Mouse (Mus musculus) neural tube, embryonic 14.5 days (tissue): ENCODE data around the gene Tlr3. TPM values are rescaled to one million over a fixed set of nuclear protein-coding genes. Genes with fewer than 3 reads are reported as not detected.

ENCODE experiments used
- ATAC-seq: fragments of 200-750 bp; cut with Nextera tagmentation; 2 replicates; pipeline ENCODE4 v1.8.0; 2017; ENCODE audit warnings: low read depth, mild to moderate bottlenecking, moderate TSS enrichment, moderate library complexity
- H3K27ac ChIP-seq: fragments of 300-500 bp; sonication (generic); 2 replicates; pipeline ENCODE4 v1.5.1; 2014; ENCODE audit warnings: low read depth, mild to moderate bottlenecking, control low read depth, low read length, moderate library complexity, mixed read lengths
- H3K27me3 ChIP-seq: fragments of 300-500 bp; sonication (generic); 2 replicates; pipeline ENCODE4 v1.6.1; 2014; ENCODE audit warnings: low read length; ENCODE audit not compliant: control insufficient read depth, insufficient read depth
- H3K36me3 ChIP-seq: fragments of 300-500 bp; sonication (generic); 2 replicates; pipeline ENCODE4 v1.6.1; 2014; ENCODE audit warnings: low read length, mixed read lengths; ENCODE audit not compliant: control insufficient read depth, insufficient read depth
- H3K4me1 ChIP-seq: fragments of 300-500 bp; sonication (generic); 2 replicates; pipeline ENCODE4 v1.6.1; 2014; ENCODE audit warnings: low read length; ENCODE audit not compliant: control insufficient read depth, insufficient read depth
- H3K4me2 ChIP-seq: fragments of 300-500 bp; sonication (generic); 2 replicates; pipeline ENCODE4 v1.6.1; 2014; ENCODE audit warnings: mild to moderate bottlenecking, low read depth, low read length, control low read depth
- H3K4me3 ChIP-seq: fragments of 300-500 bp; sonication (generic); 2 replicates; pipeline ENCODE4 v1.5.1; 2014; ENCODE audit warnings: low read depth, low read length, control low read depth, mixed read lengths
- H3K9ac ChIP-seq: fragments of 300-500 bp; sonication (generic); replicated peaks from 2 replicates; pipeline ENCODE4 v1.6.1; 2014; ENCODE audit warnings: low read depth, mild to moderate bottlenecking, control low read depth, low read length, mixed read lengths
- H3K9me3 ChIP-seq: fragments of 300-500 bp; sonication (generic); 2 replicates; pipeline ENCODE4 v1.6.1; 2016; ENCODE audit warnings: low read length; ENCODE audit not compliant: control insufficient read depth
- WGBS: fragments of 180-500 bp; shearing (Covaris S2); extraction: QIAGEN DNeasy Blood & Tissue Kit; methylation state at CpG from one replicate; pipeline ENCODE4 v1.1.7; 2014; 5-methylcytosine and 5-hydroxymethylcytosine counted together
- polyA plus RNA-seq: library from polyadenylated mRNA; unstranded; fragments of >200 nt; fragmentation: Nextera tagmentation; extraction: Ambion mirVana; gene quantifications from 2 replicates; pipeline ENCODE4 v1.2.1, GENCODE M21; 2014

Tlr3 gene
- polyA plus RNA-seq: 0.75 and 0.89 TPM in 2 replicates

DNA sequence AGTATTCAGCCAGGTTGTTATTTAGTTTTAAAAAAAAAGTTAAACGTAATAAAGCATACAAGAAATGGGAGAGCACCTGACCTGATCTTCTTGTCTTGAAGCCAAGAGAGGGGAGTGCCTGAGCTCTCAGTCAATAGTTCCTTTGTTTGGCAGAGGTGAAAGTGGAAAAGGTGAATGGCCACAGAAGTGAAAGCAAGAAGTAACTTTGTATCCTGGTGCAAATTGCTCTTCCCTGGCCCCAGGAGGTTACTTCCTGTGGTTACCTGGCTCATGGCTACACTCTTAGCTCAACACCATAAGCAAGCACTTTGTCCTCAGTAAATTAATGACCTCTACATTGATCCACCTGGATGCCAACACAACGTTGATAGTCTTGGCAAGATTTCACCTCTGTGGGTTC, at the start of gene Tlr3:
Gene Tlr3, minus strand, starts transcription at position 199 of the 400 bp plus-strand sequence.
- no peak within 1 kb of the TSS for H3K27ac ChIP-seq
- H3K36me3 ChIP-seq: no peaks in the 10 kb centered on the region
- H3K27me3 ChIP-seq: no peaks in the 10 kb centered on the region
- H3K9me3 ChIP-seq: no peaks in the 10 kb centered on the region
- no peak for ATAC-seq
- H3K4me1 ChIP-seq: no peaks in the 10 kb centered on the region
- peak within 1 kb of the TSS; percentile 26; the same call in 1 of the 2 replicates for H3K4me3 ChIP-seq
- H3K9ac ChIP-seq: no peak within 1 kb of the TSS
- WGBS: 79% methylated on average over 2 of the region's 2 CpGs
- peak within 1 kb of the TSS; percentile 46 for H3K4me2 ChIP-seq

- Histone ChIP-seq H3K9ac (no peak overlapping the region), H3K4me2 (no peak overlapping the region), H3K27ac (no peak overlapping the region), H3K36me3 (no peaks in the 10 kb centered on the region), H3K9me3 (no peaks in the 10 kb centered on the region), H3K4me3 (no peak overlapping the region), H3K4me1 (no peaks in the 10 kb centered on the region), H3K27me3 (no peaks in the 10 kb centered on the region)
- ATAC-seq: no peak
Observed at GRCm38 (mm10) chr8:45457874-45458273, 47.0 kb upstream of the Tlr3 start.

DNA sequence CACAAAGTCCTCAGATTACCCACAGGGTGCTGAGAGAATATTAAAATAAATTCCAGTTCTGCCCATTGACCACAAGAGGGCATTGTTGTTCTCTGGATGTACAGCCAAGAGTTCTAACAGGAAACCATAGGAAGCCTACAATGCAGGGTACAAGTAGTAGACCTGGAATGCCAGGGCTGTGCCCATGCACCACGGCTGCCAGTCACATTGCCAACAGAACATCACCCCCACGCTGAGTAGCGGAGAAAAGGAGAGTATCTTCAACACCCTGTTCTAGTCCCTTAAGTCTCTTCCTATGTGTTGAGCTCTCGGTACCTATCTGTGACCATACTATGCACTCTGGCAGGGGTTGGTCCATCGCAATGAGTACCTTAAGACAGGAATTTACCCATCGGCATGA, 43.5 kb upstream of the Tlr3 start:
- Histone ChIP-seq H3K36me3 (no peaks in the 10 kb centered on the region), H3K27ac (no peak overlapping the region), H3K4me3 (no peak overlapping the region), H3K4me1 (no peaks in the 10 kb centered on the region), H3K4me2 (no peak overlapping the region), H3K9ac (no peak overlapping the region), H3K9me3 (no peaks in the 10 kb centered on the region), H3K27me3 (no peaks in the 10 kb centered on the region)
- 71% methylated on average over 6 of the region's 6 CpGs for WGBS
- peak; percentile 91 for ATAC-seq

GRCm38 (mm10) chr8:45452115-45452514, 41.2 kb upstream of the Tlr3 start:
- ATAC-seq: no peak
- no peak overlapping the region for H3K4me3 ChIP-seq
- no peaks in the 10 kb centered on the region for H3K27me3 ChIP-seq
- H3K9me3 ChIP-seq: no peaks in the 10 kb centered on the region
- 87% methylated on average over 3 of the region's 3 CpGs for WGBS
- H3K36me3 ChIP-seq: no peaks in the 10 kb centered on the region
- H3K4me2 ChIP-seq: no peak overlapping the region
- H3K4me1 ChIP-seq: no peaks in the 10 kb centered on the region
- H3K27ac ChIP-seq: no peak overlapping the region
- no peak overlapping the region for H3K9ac ChIP-seq

- Histone ChIP-seq H3K4me1 (no peaks in the 10 kb centered on the region), H3K4me2 (no peak overlapping the region), H3K27ac (no peak overlapping the region), H3K9me3 (no peaks in the 10 kb centered on the region), H3K4me3 (no peak overlapping the region), H3K36me3 (no peaks in the 10 kb centered on the region), H3K27me3 (no peaks in the 10 kb centered on the region), H3K9ac (no peak overlapping the region)
- ATAC-seq: no peak
- WGBS: 86% methylated on average over 3 of the region's 3 CpGs
Observed at GRCm38 (mm10) chr8:45448842-45449241, 38.0 kb upstream of the Tlr3 start.

GRCm38 (mm10) chr8:45448257-45448656, 37.4 kb upstream of the Tlr3 start:
- Histone ChIP-seq H3K4me1 (no peaks in the 10 kb centered on the region), H3K36me3 (no peaks in the 10 kb centered on the region), H3K4me3 (no peak overlapping the region), H3K9ac (no peak overlapping the region), H3K9me3 (no peaks in the 10 kb centered on the region), H3K27ac (no peak overlapping the region), H3K4me2 (no peak overlapping the region), H3K27me3 (no peaks in the 10 kb centered on the region)
- ATAC-seq: no peak; the same call in 1 of the 2 replicates
- WGBS: 52% methylated on average over 1 of the region's 1 CpGs

GRCm38 (mm10) chr8:45438899-45439535, 28.1 kb upstream of the Tlr3 start:
- Histone ChIP-seq H3K4me2 (peak overlapping the region; percentile 26; the same call in 1 of the 2 replicates), H3K9ac (no peak overlapping the region)
- WGBS: 6% methylated on average over 5 of the region's 5 CpGs

DNA sequence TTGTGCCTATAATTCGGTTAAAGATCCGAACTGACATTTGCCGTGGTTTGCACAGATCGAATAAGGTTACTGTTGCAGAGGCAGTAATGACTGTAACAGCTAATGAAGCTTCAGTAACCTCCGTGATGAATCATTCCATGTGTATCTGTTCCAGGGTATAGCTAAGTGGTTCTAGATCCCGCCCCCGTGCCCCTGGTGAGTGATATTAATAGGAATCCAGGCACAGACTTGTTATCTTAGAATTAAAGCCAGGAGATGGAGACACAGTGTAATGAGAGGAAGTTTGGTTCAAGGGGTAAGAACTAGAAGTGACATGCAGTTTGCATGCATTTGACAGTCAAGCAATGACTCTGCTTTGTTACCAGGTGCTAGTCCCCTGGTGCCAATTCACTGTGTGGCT, 9.3 kb upstream of the Tlr3 start:
- no peaks in the 10 kb centered on the region for H3K9me3 ChIP-seq
- H3K4me2 ChIP-seq: no peak overlapping the region
- H3K36me3 ChIP-seq: no peaks in the 10 kb centered on the region
- no peak for ATAC-seq
- no peaks in the 10 kb centered on the region for H3K27me3 ChIP-seq
- H3K4me3 ChIP-seq: no peak overlapping the region
- no peak overlapping the region for H3K27ac ChIP-seq
- no peaks in the 10 kb centered on the region for H3K4me1 ChIP-seq
- no peak overlapping the region for H3K9ac ChIP-seq
- 93% methylated on average over 7 of the region's 7 CpGs for WGBS

More at GRCm38 (mm10) chr8:45438899-45439535, 28.1 kb upstream of the Tlr3 start:
- Histone ChIP-seq H3K9me3 (no peaks in the 10 kb centered on the region), H3K4me1 (no peaks in the 10 kb centered on the region), H3K4me3 (no peak overlapping the region), H3K36me3 (no peaks in the 10 kb centered on the region), H3K27ac (no peak overlapping the region), H3K27me3 (no peaks in the 10 kb centered on the region)
- peak; percentile 84; the same call in 1 of the 2 replicates for ATAC-seq

- Histone ChIP-seq H3K36me3 (no peaks in the 10 kb centered on the region), H3K4me2 (no peak overlapping the region), H3K9ac (no peak overlapping the region), H3K27me3 (no peaks in the 10 kb centered on the region), H3K27ac (no peak overlapping the region), H3K4me3 (no peak overlapping the region), H3K4me1 (no peaks in the 10 kb centered on the region), H3K9me3 (no peaks in the 10 kb centered on the region)
- no peak for ATAC-seq
- 92% methylated on average over 7 of the region's 7 CpGs for WGBS
Observed at GRCm38 (mm10) chr8:45414965-45415364, 4.1 kb upstream of the Tlr3 start.
